Mouse (Mus musculus) thymus, postnatal 14 days (tissue): ENCODE measurements around the gene Hkdc1.
"Not testable (repeated sequence)": the region's sequence is repeated elsewhere in the genome, so short reads cannot be mapped to it uniquely, and the experiment has no call there.

Experiments
- DNase-seq: peaks from one replicate; pipeline ENCODE4 v3.0.0; 2021

The Hkdc1 gene

DNA sequence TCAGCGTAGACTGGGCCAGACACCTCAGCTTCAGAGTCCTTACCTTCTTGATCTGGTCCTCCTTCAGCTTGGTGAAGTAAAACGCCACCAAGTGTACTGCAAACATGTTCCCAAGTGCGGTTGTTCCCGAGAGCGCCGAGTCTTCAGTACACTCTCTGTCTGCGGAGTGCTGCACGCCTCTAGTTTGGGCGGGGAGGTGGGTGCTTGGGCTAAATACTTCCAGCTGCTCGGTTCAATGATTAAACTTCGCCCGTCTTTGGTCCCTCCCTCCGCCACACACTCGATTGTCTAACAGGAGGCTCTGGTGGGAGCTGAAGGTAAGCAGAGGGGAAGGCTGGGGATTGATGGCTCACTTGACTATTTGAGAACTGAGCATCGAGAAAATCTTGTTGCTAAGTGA lies at the start of gene Hkdc1:
TSS of gene Hkdc1 (minus strand) at position 237 of the 400 bp plus-strand sequence.
- DNase-seq, result no peak

DNA sequence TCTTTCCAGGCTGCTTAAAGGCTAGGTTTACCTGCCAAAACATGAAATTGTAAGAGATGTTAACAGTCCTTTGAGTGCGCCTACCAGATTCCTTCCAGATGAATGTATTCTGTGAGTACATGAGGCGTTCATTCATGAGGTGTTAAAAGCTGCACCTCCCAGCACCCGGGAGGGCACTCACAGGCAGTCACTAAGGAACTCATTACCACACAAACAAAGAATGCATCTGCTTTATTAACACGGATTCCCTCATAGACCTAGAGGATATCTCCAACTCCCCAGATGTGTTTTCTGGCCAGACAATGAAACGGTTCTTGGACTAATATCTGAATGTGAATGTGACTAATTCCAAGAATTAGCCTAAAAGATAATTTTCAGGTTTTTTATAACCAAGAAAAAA lies 48.8 kb upstream of the Hkdc1 start:
- no peak for DNase-seq

DNA sequence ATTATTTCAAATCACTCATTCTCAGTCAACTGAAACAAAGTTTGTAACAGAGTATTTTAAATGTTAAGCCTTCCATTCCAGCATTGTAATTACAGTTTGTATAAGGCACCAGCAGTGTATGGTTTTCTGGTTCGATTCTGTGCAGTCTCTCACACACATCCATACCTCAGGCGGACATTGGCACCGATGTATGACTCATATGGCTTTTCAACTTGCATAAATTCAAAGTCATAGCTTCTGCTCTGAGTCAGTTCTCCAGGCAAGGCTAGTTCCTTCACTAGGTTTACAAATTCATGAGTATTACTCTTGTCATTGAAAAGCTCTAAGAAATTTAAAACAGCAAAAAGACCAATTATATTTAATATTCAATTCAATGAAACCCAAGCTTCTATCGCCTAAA lies 47.4 kb upstream of the Hkdc1 start:
- no peak for DNase-seq

DNA sequence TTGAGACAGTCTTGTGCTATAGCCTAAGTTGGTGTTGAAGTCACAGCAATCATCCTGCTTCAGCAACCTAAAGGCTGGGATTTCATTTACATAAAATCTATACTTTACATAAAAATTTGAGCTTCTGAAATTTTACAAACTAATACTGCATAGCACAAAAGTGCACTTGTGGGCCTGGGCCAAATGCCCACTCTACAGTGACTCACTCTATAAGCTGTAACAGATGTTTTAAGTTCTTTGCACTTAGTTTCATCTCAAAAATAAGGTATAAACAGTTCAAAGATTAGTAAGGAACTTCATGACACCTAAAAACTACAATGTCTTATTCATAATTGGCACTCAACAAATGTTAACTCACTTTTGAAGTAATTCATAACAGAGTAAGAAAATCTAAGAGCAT lies 39.0 kb upstream of the Hkdc1 start:
- DNase-seq, result no peak

DNA sequence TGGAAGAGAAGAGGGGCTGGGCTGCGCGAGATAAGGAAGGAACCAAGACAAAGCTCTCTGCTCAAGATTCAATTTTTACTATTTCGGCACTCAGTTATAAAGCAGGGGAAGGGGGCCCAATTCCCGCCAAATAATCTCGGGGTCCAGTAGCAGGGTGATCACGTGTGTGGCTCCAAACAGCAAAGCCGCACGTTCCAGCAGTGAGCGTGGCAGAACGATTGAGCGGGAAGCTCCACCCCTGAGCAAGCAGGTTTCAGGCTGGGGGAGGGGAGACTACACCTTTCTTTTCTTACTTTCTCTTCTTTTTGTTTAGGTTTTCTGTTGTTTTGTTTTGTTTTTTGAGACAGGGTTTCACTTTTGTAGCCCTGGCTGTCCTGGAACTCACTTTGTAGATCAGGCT lies 29.7 kb upstream of the Hkdc1 start:
- not testable (repeated sequence) for DNase-seq

DNA sequence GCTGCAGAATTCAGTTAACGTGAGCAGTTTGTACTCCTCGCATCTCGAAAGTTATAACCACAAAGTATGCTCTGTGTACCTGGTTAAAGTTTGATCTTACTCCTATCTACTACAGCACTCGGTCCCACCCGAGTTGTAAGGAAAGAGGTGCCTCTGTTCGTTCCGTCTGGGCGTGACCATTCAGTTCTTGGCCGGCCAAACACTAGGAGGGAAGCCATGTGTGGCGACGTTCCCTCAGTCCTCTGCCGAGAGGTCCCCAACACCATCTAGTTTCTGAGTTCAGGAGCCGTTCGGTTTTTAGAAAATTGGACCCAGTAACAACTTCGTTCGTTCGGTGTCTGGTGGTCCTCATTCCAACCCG lies 28.0 kb upstream of the Hkdc1 start:
- peak; percentile 19 for DNase-seq

DNA sequence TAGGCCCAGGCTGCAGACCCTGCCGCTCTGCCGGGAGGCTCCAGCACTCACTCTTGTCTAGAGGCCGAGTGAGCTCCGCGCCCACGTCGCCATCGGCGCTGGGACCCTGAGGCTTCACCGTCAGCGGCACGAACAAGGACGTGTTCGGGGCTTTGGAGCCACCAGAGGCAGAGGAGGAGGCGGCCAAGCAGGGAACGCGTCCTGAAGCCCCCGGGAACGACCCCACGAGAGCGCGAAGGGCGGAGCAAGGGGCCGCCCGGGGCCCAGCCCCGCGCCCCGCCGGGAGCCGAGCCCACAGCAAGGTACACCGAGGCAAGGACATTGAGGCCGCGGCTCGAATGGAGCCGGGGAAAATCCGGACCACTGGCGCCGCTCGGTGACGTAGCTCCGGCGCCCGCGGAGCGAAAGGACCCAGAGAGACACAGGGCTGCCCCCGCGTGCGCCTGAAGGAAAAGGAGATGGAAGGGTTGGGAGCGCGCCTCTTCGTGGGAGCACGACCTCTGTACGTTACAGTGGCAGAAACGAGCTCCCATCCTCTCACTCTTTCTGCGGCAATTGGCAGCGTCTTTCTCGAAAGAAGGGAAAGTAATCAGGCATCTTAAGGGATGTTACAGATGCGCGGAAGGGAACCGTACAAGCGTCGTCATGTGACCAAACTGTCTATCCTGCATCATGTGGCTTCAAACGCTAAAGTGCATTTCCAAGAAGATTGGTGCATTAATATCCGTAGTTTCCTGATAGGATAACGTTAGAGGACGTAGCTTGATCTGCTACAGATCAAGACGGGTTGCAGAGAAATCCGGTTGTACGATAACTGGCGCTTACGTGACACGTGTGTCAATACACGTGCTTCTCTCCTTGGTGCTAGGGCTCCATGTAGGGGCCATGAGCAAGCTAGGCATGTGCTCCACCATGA lies 27.3 kb upstream of the Hkdc1 start, which contains the start of the genes 4930507D05Rik and Supv3l1:
TSS of gene 4930507D05Rik (plus strand) at position 126 of the 916 bp plus-strand sequence.
TSS of gene Supv3l1 (minus strand) at position 375 of the 916 bp plus-strand sequence.
- peak; percentile 92 for DNase-seq

DNA sequence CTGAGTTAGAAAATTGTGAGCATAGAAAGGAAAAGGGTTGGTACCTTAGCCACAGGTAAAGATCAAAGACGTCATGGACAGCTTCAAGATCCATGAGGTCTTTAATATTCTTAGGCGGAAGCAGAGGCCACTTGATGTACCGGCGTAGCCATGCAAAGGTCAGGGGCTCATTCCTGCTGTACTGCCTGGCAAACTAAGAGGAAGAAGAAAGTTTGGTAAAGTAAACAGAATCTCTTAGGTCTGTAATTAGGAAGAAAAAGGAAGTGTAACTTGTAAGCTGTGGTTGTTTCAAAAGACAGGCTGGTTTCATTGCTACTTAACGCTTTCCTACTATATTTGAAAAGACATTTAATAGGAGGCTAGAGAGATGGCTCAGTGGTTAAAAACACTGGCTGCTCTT lies 8.1 kb upstream of the Hkdc1 start:
- DNase-seq, result no peak

DNA sequence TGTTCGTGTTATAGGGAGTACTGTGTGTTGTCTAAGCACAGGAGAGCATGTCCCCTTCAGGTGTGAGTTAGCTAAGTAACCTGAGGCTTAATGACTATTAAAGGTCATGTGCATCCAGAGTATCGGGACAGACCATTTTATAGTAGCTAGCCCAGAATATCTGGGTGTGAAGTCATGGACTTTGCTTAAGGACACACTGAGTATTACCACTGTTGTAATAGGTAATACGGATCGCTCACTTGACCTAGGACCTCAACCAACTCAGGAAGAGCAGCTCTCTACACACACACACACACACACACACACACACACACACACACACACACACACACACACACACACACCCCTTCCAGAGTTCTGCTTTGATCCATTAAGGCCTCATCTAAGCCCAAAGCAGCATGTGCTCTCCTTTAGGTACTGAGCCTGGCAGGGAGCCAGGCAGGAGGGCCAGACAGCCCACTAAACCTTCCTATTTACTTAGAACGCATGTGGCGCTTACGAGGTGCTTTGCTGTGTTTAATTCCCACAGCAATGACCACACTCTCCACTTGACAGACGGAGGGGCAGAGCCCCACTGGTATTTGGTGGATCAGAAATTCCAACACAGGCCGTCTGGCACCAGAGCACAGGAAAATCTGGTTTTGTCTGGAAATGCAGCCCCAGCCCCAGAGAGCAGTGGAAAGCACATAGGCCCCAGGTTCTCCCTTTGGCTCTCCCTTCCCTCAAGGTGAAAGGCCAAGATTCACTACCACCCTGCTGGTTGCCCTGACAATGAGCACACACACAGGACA lies 3.0 kb upstream of the Hkdc1 start:
- no peak for DNase-seq

DNA sequence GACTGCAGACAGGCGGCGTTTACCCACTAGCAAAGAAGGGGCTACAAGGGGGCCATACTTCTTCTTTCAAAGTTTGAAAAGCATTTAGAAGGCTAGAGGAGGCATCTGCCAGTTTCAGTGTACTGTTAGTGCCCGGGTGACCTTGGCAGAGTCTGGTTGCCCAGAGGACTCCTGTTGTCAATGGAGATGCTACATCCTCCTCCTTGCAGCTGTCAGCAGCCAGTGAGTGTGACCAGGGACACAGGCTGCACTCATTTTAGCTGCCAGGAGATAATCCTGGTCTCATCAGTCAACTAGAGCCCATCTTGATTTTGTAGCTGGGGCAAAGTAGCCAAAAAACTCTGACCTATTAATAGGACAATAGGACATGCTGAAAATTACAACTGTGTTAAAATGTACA lies 1.2 kb downstream of the Hkdc1 start:
- DNase-seq, result no peak

DNA sequence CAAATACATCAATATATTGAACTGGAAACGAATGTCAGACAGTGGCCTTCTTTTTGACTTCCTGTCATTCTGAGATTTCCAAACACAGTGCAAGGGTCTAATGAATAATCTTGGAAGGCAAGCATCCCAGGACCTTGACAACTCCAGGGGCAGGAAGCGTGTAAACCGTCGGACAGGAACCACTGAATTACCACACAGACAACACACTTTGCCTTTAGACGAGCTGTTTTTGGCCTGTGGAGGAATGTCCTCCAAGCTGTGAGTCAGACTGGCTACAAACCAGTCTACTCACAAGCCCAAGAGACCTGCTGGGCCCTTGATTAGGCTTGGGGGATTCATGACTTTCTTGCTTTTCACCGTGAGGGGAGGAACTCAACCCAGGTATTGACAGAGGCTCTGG lies 1.9 kb downstream of the Hkdc1 start:
- no peak for DNase-seq

DNA sequence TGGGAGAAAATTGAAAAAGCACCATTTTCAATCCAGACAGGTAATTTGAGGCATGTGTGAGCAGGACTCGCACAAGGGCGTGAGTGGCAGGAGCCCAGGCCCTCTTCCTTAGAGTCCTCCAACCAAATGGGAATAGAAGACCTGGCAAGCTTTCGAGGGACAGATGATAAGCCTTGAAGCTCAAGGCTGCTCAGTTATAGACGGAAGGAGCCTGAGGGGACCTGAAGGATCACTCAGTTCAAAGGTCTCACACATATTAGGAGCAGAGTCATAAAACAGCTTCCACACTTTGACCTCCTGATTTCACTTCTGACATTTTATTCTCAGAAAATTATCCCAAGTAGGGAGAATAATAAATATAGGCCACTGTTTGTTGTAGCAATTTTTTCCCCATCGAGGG lies 2.9 kb downstream of the Hkdc1 start:
- DNase-seq, result no peak

DNA sequence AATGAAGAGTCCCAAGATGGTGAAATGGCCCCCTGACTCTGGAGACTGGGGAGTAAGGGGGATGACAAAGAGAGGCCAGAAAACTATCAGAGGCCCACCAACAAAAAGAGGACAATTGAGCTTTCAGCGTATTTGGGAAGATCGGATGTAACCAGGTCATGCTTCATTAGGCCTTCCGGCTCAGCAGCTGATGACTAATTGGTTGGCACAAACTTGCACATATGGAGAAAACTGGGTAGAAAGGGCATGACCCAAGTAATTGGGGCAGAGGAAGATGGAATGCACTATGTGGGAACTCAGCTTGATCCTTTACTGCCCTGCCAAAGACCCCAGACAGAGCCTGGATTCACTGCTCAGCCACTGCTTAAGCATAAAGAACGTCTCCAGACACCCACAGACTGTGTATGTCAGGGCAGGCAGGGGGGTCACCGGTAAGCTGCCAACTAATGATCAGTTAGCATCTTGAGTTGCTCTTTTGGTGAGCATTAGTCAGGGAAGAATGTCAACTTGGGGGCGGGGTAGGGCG lies 3.4 kb downstream of the Hkdc1 start:
- no peak for DNase-seq

DNA sequence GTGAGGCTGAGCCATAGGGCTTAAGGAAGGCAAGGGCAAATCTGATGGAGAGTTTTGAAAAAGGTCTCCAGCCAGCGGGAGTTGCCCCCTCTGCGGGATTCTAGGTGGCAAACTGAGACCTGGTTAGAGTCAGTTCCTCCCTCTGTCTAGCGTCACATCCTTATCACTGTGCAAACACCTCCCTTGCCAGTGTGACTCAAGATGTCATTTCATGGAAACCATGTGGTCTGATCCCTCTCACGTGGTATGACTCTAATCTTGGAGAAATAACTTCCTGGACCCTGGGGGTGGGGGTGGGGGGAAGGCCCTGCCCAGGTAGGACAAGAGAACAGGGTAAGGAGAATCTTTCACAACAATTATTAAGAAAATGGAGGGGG lies 8.7 kb downstream of the Hkdc1 start:
- no peak for DNase-seq

DNA sequence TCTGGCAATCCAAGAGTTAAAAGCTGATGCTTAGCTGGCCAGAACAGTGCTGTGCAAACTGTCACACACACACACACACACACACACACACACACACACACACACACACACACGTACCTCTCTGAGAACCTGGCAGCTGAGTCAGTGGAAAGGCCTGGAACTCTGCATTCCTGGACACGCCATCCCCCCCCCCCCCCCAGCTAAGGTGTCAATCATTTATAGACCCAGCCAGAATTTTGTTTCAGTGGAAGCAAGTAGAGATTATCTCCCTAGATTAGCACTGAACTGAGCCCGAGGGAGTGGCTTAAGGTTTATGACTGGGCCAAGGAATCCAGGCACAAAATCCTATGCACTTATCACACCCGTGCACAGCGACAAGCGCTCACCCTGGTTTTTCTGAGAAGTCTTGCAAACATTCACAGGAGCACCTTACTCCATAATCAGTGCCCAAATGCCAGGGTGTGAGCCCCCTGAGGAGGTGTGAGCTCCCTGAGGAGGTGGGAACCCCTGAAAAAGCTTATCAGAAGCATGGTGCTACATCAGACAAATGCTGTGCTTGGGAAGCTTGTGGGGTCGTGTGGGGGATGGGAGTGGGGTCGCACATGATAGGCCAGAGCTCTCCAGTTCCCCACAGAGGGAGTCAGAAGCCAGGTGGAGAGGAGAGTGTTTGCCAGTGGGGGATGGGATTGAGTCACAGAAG lies 9.2 kb downstream of the Hkdc1 start:
- no peak for DNase-seq

DNA sequence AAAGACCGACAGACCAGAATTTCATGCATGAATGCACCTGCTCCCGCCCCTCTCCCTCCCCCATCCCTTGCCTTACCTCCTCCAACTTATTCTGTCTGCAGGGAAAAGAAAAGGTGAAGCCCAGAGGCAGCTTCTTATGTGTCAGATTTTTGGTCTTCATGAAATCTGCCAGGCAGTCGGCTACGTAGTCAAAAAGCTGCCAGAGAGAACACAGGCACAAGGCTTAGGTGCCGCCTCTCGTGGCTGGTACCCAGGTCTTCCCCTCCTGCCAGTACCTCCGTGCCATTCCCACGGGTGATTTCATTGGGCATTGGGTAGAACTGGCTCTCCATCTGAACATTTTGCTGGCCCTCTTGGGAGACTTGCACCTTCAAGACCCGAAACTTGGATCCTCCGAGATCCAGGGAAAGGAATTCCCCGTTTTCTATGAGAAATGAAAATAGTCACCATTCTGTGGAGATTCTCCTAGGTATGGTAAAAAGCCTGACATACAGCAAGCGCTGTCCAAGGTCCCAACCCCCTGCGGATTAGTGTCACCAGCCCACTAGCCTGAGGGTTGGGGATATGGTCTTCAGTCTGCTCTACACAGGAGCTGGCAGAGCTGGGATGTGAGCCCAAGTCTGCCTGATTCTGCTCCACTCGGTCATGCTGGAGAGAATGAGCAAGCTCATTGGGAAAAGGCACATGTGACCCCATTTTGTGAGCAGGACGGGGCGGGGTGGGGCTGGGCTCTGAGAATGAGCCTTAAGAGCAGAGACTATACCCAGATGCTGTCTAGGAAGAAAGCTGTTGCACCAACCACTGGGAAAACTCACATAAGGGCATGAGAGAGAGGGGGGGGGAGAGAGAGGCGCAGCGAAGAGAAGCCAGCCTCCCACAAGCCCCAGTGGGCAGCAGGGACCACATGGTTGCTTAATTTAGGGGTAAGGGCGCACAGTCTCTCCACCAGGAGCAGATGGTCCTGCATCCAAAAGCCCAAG lies 10.6 kb downstream of the Hkdc1 start:
- DNase-seq, result no peak

DNA sequence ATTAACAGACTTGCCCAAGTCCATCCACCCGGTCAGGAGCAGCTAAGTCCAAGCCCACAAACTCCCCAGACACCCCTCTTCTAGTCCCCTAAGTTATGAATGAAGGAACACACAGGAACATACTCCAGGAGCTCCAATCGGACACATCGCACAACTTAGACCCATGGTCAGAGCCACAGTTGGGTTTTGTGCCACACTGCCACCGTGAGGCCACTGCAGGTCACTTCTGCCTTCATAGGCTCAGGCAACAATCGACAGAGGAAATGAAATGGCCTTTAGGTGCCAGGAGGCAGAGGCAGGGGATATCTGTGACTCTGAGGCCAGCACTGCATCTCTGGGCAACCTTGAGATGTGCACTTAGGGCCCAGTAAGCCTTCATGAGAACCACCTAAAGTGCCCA lies 11.3 kb downstream of the Hkdc1 start:
- DNase-seq, result peak; percentile 64

DNA sequence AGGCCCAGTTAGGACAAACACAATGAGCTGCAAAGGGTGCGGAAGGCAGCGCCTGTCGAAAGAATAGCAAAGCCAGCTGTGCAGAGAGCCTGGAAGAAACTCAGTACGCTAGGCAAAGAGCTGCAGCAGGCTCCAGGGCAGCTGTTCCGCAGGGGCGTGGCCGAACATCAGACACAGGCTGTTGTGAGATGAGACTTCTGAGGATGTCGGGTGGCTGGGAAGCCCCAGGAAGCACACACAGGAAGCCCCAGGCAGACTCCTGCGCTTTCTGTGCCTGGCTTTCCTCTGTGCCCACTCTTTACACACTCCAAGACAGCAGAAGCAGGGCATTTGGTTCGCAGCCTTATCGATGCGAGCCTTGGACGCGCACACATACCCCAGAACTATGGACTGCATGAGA lies 17.4 kb downstream of the Hkdc1 start:
- DNase-seq, result peak; percentile 74

DNA sequence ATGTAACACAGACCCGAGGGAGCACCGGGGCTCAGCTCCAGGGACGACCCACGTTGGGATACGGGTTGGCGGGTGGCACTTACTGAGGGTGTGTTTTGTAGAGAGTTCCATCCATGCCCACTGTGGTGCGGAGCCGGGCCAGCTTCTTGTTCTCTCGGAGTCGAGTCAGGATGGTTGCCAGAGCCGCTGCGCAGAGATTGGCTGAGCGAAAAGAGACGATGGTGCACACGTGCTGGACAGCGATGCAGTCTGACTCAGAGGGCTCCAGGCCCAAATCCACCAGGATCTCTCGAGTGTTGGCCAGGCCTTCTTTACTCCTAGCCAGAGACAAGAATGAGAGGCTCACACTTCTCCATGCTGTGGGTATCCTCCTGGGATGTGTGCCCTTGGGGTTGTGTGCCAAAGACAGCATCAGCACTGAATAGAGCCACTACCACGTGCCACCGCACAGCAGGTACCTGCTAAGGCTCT lies 20.6 kb downstream of the Hkdc1 start:
- no peak for DNase-seq

DNA sequence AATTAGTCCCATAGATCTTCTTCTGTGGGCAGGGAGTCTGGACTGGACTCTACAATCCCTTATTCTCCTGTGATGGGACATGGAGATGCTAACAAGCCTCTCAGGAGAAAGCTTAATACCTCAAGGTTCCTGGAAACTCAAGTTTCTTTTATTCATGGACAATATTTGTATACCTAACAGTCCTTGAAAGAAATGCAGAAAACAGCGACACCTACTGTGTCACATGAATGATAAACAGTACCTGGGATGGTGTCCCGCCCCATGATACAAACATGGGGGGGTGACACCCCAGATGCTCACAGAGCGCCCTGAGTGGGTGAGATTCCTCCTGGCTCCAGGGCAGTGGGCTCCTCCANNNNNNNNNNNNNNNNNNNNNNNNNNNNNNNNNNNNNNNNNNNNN lies 39.3 kb downstream of the Hkdc1 start:
- DNase-seq, result no peak

DNA sequence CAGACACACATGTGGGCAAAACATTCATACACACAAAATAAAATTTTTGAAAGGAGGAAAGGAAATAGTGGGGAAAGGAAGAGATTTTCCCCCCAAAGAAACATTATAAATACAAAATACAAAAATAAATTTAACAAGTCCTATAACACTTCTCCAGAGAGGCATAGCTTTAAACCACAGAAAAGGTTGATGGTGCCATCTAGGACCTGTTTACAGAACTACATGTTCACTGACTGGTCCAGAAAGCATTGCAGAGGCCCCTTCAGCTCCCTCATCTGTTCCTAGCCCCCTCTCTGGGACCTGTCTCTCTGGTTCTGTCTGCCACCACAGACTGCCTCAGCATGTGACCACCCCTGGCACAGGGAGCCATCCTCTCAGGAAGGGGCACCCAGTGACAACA lies 41.4 kb downstream of the Hkdc1 start:
- no peak for DNase-seq

DNA sequence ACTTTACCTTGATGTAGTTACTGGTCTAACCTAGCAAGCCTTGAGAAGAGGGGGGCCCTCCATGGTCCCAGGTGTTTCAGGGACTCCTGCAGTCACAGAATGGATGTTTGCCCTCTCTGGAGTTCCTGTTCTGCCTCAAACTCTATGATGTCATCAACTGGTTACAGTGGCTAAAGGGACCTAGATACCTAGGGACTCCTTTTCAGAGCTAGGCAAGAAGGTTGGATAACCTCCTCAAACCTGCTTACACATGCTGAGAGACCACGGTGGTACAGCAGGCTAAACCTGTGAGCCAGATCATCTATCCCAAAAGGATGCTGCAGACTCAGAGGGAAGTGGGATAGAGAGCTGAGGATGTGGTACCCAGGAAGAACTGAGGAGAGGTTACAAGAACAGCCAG lies 42.5 kb downstream of the Hkdc1 start, which contains the start of gene Hk1:
TSS of gene Hk1 (minus strand) at position 101 of the 400 bp plus-strand sequence.
- no peak for DNase-seq
